Mouse (Mus musculus) macrophage (primary cell): ENCODE results near the gene Olig1. TPM values are rescaled to one million over a fixed set of nuclear protein-coding genes. Genes with fewer than 3 reads are reported as not detected.

Experiments used
- H3K27ac ChIP-seq: fragments of 350-480 bp; formaldehyde crosslinking; 2 replicates; pipeline ENCODE4 v1.9.0; 2021
- H3K36me3 ChIP-seq: fragments of 350-480 bp; formaldehyde crosslinking; 2 replicates; pipeline ENCODE4 v1.9.0; 2021; ENCODE audit errors: inconsistent target
- H3K4me3 ChIP-seq: fragments of 350-480 bp; formaldehyde crosslinking; 2 replicates; pipeline ENCODE4 v1.9.0; 2021; ENCODE audit errors: inconsistent target
- H3K79me2 ChIP-seq: fragments of 350-480 bp; formaldehyde crosslinking; 2 replicates; pipeline ENCODE4 v1.9.0; 2021; ENCODE audit errors: inconsistent target
- WGBS: methylation state at CpG from one replicate; pipeline ENCODE4 v1.1.7; 2026; ENCODE audit warnings: inconsistent platforms; ENCODE audit not compliant: missing documents; 5-methylcytosine and 5-hydroxymethylcytosine counted together
- polyA plus RNA-seq: library from polyadenylated mRNA; stranded (reverse); fragments of 250-400 nt; gene quantifications from 3 replicates; pipeline ENCODE4 v1.2.4, GENCODE M21; 2018; ENCODE audit warnings: inconsistent platforms

Olig1 gene
- polyA plus RNA-seq, 1 experiment from 2014 or later, result not detected

DNA sequence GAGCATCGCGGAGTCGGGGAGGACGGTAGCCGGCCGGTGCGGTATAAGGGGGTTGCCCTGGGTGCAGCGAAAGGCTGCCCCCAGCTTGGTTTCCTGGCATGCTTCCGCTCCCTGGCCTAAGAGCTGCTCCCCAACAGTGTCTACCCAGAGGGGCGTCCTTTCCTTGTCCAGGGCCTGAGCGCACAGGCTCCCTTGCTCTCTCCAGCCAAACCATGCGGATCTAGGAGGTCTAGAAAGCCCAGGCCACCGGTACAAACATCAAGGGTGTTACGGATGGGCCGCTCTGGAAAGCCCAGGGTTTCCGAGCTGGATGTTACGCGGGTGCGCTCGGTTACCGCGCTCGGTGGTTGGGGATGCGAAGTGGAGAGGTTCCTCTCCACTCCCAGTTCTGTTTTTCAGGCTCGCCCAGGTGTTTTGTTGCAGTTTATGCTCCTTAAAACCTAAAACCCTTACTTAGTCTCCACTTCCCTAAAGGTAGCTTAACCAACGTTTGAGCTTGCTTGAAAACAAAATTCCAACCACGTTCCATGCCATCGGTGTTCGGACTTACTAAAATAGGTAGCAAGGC, 1.5 kb downstream of the Olig1 start:
- H3K36me3 ChIP-seq, result no peaks in the 10 kb centered on the region
- H3K79me2 ChIP-seq, result no peaks in the 10 kb centered on the region
- no peak overlapping the region for H3K27ac ChIP-seq
- WGBS, result 5% methylated on average over 29 of the region's 29 CpGs
- H3K4me3 ChIP-seq, result no peak overlapping the region

DNA sequence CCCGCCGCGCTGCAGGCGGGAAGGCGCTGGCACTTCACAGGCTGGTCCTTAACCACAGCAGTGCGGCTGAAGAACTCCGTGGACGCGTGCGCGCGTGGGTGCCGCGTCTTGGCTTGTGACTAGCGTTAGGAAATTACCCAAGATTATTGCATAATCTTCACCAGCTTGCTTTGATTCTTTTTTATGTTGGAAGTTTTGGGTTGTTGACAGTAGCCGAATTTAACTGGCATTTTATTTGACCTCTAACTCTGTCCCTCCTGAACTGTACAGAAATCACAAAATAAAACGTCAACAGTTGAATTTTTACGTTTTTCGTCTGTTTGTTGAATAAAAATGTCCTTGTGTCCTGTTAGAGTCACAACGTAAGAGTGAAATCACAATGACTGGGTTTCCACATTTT, 2.1 kb downstream of the Olig1 start:
- no peaks in the 10 kb centered on the region for H3K36me3 ChIP-seq
- no peak overlapping the region for H3K27ac ChIP-seq
- no peak overlapping the region for H3K4me3 ChIP-seq
- 3% methylated on average over 20 of the region's 20 CpGs for WGBS
- no peaks in the 10 kb centered on the region for H3K79me2 ChIP-seq

DNA sequence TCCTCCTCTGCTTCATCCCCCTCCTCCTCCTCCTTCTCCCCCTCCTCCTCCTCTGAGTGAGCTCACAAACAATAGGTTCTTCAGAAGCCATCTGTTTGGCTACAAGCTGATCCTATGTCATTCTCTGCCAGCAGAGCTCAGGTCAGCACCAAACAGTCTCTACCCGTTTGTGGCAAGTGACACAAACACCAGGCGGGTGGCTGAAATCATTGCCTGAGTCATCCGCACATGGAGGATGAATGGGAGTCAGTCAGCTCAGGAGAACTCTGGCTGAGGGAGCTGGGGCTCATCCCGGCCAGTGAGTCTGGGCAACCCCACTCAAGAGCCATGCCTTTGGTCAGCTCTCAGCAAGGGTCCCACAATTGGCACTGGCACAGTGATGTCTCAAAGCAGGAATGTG, 10.9 kb downstream of the Olig1 start:
- Histone ChIP-seq H3K79me2 (no peaks in the 10 kb centered on the region), H3K36me3 (no peaks in the 10 kb centered on the region), H3K27ac (no peak overlapping the region), H3K4me3 (no peak overlapping the region)
- WGBS, result 70% methylated on average over 4 of the region's 4 CpGs

DNA sequence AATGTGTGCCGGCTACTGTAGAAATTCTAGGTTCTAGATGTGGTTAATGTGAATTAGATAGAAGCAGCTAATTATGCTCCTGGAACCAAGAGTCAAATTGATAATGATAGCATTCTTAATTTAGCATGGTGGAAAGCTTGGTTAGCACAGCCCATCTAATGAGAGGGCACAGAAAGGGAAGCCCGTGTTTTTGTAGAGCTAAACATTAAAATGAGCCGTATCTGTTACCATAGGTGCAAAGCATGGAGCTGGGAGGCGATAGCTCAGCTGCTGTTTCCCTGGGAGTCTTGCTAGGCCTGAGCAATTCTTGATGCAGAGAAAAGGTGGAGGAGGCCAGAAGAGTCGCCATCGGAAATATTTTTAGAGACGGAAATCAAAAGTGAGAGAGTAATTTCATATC, 22.5 kb downstream of the Olig1 start:
- no peaks in the 10 kb centered on the region for H3K36me3 ChIP-seq
- 90% methylated on average over 7 of the region's 7 CpGs for WGBS
- no peak overlapping the region for H3K27ac ChIP-seq

DNA sequence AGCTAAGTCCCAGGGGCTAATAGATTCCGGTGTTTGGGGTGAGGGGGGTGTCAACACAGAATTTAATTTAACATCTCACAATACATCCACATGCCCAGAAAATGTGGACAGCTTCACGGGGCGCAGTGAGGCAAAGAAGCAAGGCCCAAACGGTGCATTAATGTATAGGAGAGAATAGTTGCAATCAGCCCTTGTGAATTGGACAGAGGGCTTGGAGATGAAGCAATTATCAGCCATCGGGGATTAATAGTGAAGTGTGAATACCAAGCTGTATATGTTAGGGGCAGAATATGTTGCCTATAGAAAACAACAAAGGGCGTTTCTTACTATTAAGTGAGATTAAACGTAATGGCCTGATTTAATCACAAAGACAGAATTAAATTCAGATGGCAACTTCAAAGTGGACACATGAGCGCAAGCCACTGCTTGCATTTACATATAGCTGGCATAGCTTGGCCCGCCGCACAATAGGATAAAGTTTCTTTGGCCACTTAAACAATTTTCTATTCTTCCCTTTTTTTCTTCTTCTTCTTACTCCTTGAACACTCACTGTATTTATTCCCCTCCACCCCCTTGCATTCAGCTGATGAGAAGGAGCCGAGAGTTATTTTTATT, 23.3 kb downstream of the Olig1 start:
- H3K4me3 ChIP-seq, result no peak overlapping the region
- H3K27ac ChIP-seq, result no peak overlapping the region
- H3K79me2 ChIP-seq, result no peaks in the 10 kb centered on the region
- WGBS, result 92% methylated on average over 11 of the region's 11 CpGs
- H3K36me3 ChIP-seq, result no peaks in the 10 kb centered on the region

More for the DNA sequence above, 22.5 kb downstream of the Olig1 start:
- Histone ChIP-seq H3K79me2 (no peaks in the 10 kb centered on the region), H3K4me3 (no peak overlapping the region)

DNA sequence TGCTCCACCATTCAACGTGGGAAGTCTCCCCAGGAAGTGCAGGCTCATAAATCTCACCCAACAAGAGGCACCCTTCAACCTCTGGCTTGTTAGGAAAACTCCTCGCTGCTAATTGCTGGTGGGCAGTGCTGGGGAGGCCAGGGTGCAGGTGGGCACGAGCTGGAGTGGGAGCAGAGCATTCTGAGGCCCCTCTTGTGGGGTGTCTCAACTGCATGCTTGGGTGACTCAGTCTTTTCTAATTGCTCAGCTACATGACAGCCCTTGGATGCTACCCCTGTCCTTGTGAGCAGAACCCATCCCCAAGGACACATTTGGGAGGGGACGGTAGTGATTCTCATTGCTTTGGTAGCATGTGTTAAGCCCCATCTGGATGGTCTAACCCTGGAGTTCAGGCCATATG, 28.2 kb downstream of the Olig1 start:
- Histone ChIP-seq H3K4me3 (no peak overlapping the region), H3K36me3 (no peaks in the 10 kb centered on the region), H3K27ac (no peak overlapping the region), H3K79me2 (no peaks in the 10 kb centered on the region)
- WGBS, result 33% methylated on average over 4 of the region's 4 CpGs

DNA sequence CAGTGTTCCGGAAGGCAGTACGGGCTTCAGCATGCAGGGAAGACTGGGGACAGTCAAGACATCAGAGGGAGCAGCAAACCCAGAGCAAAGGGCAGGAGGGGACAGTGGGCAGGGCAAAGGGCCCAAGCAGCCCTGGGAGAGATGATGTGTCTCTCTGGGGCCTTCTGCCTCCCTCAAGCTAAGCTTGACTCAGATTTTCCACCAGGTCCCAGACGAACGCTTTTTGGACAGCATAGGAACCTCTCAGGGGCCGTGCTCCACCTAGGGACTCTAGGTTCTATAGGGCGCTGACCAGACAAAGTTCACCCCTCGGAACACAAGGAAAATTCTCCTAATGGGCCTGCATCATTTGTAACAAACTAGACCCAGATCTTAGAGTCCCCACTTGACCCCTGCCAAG, 29.8 kb downstream of the Olig1 start:
- no peak overlapping the region for H3K27ac ChIP-seq
- no peaks in the 10 kb centered on the region for H3K79me2 ChIP-seq
- 92% methylated on average over 7 of the region's 7 CpGs for WGBS
- H3K4me3 ChIP-seq, result no peak overlapping the region
- H3K36me3 ChIP-seq, result no peaks in the 10 kb centered on the region

DNA sequence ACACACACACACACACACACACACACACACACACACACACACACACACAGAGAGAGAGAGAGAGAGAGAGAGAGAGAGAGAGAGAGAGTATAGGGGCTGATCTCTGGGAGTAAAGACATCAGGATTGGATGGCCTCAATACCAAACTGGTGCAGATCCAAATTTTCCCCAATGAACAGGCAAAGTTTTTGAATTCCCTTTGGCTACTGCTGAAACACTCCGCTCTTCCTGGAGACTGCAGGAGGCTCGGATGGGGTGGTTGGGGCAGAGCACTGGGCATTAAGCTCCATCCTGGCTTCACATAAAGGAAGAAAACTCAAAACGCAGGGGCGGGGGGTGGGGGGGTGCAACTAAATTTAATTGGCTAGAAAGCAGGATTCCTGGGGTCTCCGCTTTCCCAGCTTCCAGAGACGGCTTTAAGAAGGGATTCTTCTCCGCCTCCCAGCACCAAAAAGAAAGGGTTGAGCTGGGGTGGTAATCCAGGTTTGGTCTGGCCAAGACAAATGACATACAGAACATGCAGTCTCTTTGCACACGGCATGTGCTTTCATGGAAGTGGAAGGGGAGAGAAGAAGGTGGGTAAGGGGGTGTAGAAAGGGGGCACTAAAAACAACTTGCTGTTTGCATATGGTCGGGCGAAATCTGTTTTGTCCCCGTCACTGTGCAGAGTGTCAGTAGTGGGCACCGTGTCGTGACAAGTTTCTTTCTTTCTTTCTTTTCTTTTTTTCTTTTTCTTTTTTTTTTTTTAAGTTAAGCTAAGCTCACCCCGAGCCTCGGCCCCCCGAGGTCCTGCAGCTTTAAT, 31.3 kb downstream of the Olig1 start:
- no peak overlapping the region for H3K4me3 ChIP-seq
- H3K27ac ChIP-seq, result no peak overlapping the region
- 82% methylated on average over 11 of the region's 16 CpGs for WGBS
- no peaks in the 10 kb centered on the region for H3K79me2 ChIP-seq
- H3K36me3 ChIP-seq, result no peaks in the 10 kb centered on the region

DNA sequence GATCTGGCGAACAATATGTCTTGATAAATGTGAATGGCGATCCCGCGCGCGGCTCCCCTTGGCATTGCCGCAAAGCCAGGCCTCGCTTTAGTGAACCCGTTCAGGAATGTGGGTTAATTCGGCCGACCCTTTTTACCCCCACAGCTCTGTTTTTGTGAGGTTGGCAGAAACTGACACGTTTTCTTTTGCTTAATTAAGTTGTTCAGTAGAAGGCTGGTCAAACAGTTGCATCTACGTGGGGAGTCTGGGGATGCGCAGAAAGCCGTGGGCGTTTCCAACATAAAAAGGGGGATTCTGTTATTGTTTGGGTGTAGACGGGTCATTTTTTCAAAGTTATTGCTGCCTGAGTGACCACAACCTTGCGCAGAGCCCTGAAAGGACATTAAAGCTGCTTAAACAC, 31.9 kb downstream of the Olig1 start:
- no peak overlapping the region for H3K4me3 ChIP-seq
- no peaks in the 10 kb centered on the region for H3K36me3 ChIP-seq
- WGBS, result 72% methylated on average over 16 of the region's 18 CpGs
- H3K79me2 ChIP-seq, result no peaks in the 10 kb centered on the region
- H3K27ac ChIP-seq, result no peak overlapping the region

DNA sequence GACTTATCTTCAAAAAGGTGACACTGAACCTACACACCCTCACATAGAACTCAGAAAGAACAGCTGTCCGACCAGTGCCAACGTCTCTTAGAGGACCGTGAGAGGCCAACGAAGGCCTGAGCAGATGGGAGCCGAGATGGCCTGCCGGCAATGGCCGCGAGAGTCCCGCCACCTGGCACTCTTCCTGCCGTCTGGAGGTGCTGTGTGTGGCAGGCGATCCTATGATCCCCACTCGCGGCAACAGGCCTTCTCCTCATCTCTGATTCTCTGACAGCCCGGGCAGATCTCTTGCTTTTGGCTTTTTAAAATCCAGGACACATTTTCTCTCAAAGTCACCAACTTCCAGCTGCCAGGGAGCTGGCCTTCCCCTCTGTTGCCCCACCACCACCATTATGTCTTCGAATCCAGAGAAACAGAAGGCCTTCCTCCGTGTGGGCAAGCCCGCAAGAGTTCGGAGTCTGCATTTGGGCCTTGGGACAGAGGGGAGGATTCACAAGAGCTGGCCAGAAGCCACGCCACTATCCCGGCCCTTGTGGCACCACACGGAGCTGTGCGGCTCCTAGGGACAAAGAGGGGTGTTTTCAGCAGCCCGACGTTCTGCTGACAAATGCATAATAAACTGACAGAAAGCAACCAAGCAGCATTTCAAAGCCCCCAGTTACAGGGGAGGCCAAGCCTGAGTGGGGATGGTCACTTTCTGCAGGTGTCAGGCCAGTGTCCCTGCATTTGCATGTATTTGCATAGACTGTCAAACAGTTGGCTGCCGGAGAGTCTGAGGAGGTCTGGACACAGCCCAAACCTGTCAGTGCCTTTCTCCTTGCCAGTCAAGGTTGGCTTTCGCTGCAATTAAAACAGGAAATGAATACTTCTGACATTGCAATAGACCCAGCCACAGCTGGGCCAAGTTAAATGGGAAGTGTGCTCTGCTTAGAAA, 34.5 kb downstream of the Olig1 start:
- no peak overlapping the region for H3K27ac ChIP-seq
- no peaks in the 10 kb centered on the region for H3K79me2 ChIP-seq
- no peaks in the 10 kb centered on the region for H3K36me3 ChIP-seq
- 76% methylated on average over 26 of the region's 26 CpGs for WGBS
- no peak overlapping the region for H3K4me3 ChIP-seq

DNA sequence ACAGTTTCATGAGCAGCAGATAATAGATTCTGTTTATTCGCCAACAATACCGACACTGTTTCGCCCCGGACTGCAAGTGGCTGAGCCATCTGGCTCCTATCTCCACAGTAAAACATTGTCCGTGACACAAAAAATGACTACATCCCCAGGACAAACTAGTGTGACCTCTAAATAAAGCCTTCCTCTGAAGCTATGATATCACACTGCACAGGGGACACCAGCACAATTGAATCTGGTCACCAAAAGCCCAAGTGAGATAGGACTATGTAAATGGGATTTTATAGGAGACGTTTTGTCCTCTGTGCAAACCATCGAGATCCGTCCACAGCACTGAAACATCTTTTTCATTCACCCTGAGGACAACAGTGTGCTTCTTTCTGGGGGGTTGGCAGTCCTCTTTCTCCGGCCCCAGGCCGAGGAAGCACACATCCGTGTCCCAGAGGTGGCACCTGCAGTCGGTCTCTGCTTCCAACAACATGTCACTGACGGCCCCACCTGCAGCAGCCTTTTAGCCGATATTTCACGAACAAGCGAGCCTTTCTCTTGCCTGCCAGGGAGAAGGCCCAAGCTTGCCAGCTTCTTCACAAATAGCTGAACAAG, 36.0 kb downstream of the Olig1 start:
- H3K27ac ChIP-seq, result no peak overlapping the region
- H3K4me3 ChIP-seq, result no peak overlapping the region
- no peaks in the 10 kb centered on the region for H3K36me3 ChIP-seq
- no peaks in the 10 kb centered on the region for H3K79me2 ChIP-seq
- WGBS, result 93% methylated on average over 16 of the region's 16 CpGs

DNA sequence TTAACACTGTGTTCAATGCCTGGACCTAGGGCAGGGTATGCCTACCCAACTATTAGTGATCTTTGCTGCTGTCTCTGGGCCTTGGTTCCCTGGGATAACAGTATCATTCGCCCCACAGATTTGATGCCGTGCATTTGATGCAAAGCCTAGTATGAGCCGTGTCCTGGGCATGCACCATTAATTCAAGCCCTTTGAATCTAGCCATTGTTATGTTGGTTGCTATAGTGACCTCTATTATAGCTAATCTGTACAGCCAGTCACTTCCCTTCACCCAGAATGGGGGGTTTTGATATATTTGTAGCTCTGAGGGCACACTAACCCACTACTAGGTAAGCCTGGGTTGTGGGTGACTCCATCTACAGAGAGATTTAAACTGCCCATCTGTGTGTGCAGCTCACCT, 40.3 kb downstream of the Olig1 start:
- Histone ChIP-seq H3K36me3 (no peaks in the 10 kb centered on the region), H3K79me2 (no peaks in the 10 kb centered on the region), H3K4me3 (no peak overlapping the region), H3K27ac (no peak overlapping the region)
- 84% methylated on average over 3 of the region's 3 CpGs for WGBS

DNA sequence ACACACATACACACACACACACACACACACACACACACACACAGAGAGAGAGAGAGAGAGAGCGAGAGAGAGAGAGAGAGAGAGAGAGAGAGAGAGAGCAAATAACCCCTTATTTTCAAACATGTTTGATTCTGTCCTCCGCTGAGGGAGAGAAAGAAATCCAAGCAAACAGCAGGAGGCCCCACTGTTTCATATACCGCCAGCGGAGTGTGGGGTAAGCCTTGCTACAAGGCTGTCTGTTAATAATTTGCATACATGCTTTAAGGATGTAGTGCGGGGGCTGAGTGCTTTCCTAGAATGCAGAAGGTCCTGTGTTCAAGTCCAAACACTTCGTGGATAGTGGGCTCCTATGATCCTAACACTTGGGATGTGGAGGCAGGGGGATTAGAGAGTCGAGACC, 43.3 kb downstream of the Olig1 start:
- no peaks in the 10 kb centered on the region for H3K79me2 ChIP-seq
- no peaks in the 10 kb centered on the region for H3K36me3 ChIP-seq
- no peak overlapping the region for H3K4me3 ChIP-seq
- H3K27ac ChIP-seq, result no peak overlapping the region
- WGBS, result 82% methylated on average over 6 of the region's 7 CpGs

DNA sequence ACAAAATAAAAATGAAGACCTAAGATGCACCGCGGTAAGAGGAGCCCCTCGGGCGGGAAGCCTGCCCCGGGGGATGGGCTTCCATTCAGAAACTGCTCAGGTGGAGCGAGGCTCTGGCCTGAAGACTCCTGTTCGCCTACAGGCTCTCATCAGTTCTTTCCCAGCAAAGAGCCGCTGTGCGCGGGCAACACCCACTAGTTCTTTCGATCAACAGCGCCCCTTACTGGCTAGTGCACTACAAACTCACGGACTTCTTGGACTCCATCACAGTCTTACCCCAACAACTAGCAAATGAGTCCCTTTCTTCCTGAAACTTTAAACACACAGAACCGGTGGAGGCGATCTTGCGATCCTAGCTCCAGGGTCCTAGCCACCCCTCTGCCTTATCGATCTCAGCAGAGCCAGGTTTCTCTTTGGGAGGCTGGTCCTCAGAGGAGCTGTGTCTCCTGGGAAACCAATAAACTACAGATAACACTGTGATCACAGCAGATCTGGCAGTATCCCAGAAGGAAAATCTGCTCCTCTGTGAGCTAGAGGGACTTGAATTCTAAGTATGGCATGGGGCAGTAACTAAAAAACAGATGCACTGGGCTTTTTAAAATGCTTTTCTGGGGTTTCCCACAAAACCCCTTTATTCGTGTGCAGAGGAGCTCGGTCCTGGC, 44.7 kb downstream of the Olig1 start:
- Histone ChIP-seq H3K36me3 (no peaks in the 10 kb centered on the region), H3K79me2 (no peaks in the 10 kb centered on the region), H3K4me3 (no peak overlapping the region), H3K27ac (no peak overlapping the region)
- 17% methylated on average over 14 of the region's 19 CpGs for WGBS
